Mouse (Mus musculus) heart, postnatal 36 days (tissue): Measurements from ENCODE around the gene Cdk14. TPM values are rescaled to one million over a fixed set of nuclear protein-coding genes. Genes with fewer than 3 reads are reported as not detected.
A peak's percentile ranks its signal among the peaks of the same experiment; 100 is the strongest.

Source experiments
- DNase-seq, 2 experiments: peaks; one replicate each; pipeline ENCODE4 v3.0.0; 2021 to 2022
- intact Hi-C: fragments of 180-260 bp; cut with DNase I; formaldehyde crosslinking; loops from one replicate; pipeline ENCODE4 v1.15.1; 2025
- total RNA-seq, 2 experiments: library from RNA; stranded (reverse); gene quantifications; 2 replicates each; pipeline ENCODE4 v1.2.3; 2021

The Cdk14 gene
- total RNA-seq, 2 experiments from 2014 or later: 8.6 to 10.6 TPM

- intact Hi-C loops: no loop called here
- no peak for DNase-seq
Measured at GRCm38 (mm10) chr5:5211034-5211779, 208.9 kb downstream of the Cdk14 start.

- no peak for DNase-seq
- intact Hi-C loops: no loop called here
Measured at GRCm38 (mm10) chr5:5208016-5208415, 212.1 kb downstream of the Cdk14 start.

GRCm38 (mm10) chr5:5206012-5206411, 214.1 kb downstream of the Cdk14 start:
- intact Hi-C loops: no loop called here
- no peak for DNase-seq

- no peak for DNase-seq
Measured at GRCm38 (mm10) chr5:5194562-5195221, 225.4 kb downstream of the Cdk14 start.

GRCm38 (mm10) chr5:5189590-5189989, 230.5 kb downstream of the Cdk14 start:
- no peak for DNase-seq
- intact Hi-C loops: loop anchor here (5.0 kb wide), 1 partner anchor 227 kb away; no protein-coding TSS in a partner anchor

More at GRCm38 (mm10) chr5:5194562-5195221, 225.4 kb downstream of the Cdk14 start:
- intact Hi-C loops: no loop called here

GRCm38 (mm10) chr5:5185987-5186742, 233.9 kb downstream of the Cdk14 start:
- intact Hi-C loops: loop anchor here (5.0 kb wide), 1 partner anchor 224 kb away; no protein-coding TSS in a partner anchor
- no peak for DNase-seq

GRCm38 (mm10) chr5:5185521-5185920, 234.6 kb downstream of the Cdk14 start:
- DNase-seq: no peak
- intact Hi-C loops: loop anchor here (5.0 kb wide), 1 partner anchor 223 kb away; no protein-coding TSS in a partner anchor

- no peak for DNase-seq
- intact Hi-C loops: loop anchor here (1.0 kb wide), 1 partner anchor 200 kb away; no protein-coding TSS in a partner anchor
Measured at GRCm38 (mm10) chr5:5180711-5181110, 239.4 kb downstream of the Cdk14 start.

GRCm38 (mm10) chr5:5180311-5180710, 239.8 kb downstream of the Cdk14 start:
- intact Hi-C loops: loop anchor here (1.0 kb wide), 1 partner anchor 200 kb away; no protein-coding TSS in a partner anchor
- DNase-seq: peak in 1 of 2 experiments; percentile 17

GRCm38 (mm10) chr5:5176052-5176451, 244.1 kb downstream of the Cdk14 start:
- intact Hi-C loops: no loop called here
- no peak for DNase-seq

GRCm38 (mm10) chr5:5175611-5176010, 244.5 kb downstream of the Cdk14 start:
- intact Hi-C loops: no loop called here
- DNase-seq: no peak

GRCm38 (mm10) chr5:5175090-5175489, 245.0 kb downstream of the Cdk14 start:
- no peak for DNase-seq

GRCm38 (mm10) chr5:5166086-5166485, 254.0 kb downstream of the Cdk14 start:
- intact Hi-C loops: no loop called here

More at GRCm38 (mm10) chr5:5175090-5175489, 245.0 kb downstream of the Cdk14 start:
- intact Hi-C loops: no loop called here

GRCm38 (mm10) chr5:5164326-5164725, 255.8 kb downstream of the Cdk14 start:
- no peak for DNase-seq

More at GRCm38 (mm10) chr5:5166086-5166485, 254.0 kb downstream of the Cdk14 start:
- DNase-seq: no peak

GRCm38 (mm10) chr5:5163823-5164222, 256.3 kb downstream of the Cdk14 start:
- intact Hi-C loops: no loop called here
- no peak for DNase-seq

More at GRCm38 (mm10) chr5:5164326-5164725, 255.8 kb downstream of the Cdk14 start:
- intact Hi-C loops: no loop called here

GRCm38 (mm10) chr5:5159521-5159920, 260.6 kb downstream of the Cdk14 start:
- intact Hi-C loops: no loop called here

GRCm38 (mm10) chr5:5139855-5140254, 280.3 kb downstream of the Cdk14 start:
- peak in 1 of 2 experiments; percentile 6 for DNase-seq
- intact Hi-C loops: no loop called here

More at GRCm38 (mm10) chr5:5159521-5159920, 260.6 kb downstream of the Cdk14 start:
- DNase-seq: no peak

GRCm38 (mm10) chr5:5134905-5135511, 285.1 kb downstream of the Cdk14 start:
- intact Hi-C loops: no loop called here
- no peak for DNase-seq

GRCm38 (mm10) chr5:5134143-5134904, 285.8 kb downstream of the Cdk14 start:
- intact Hi-C loops: no loop called here
- no peak for DNase-seq
